Mouse (Mus musculus) G1E (cell line): ENCODE measurements around the gene Plekhm2. TPM values are rescaled to one million over a fixed set of nuclear protein-coding genes. Genes with fewer than 3 reads are reported as not detected.

ENCODE experiments used
- ATAC-seq: 2 replicates; pipeline ENCODE4 v1.8.0; 2016; ENCODE audit warnings: mild to moderate bottlenecking; ENCODE audit not compliant: insufficient number of reproducible peaks, poor library complexity, low FRiP score, severe bottlenecking; ENCODE audit errors: extremely low read depth
- DNase-seq: peaks from one replicate; pipeline ENCODE4 v3.0.0; 2012; ENCODE audit warnings: low spot score
- H3K27me3 ChIP-seq: 2 replicates; pipeline ENCODE4 v1.6.1; 2012; ENCODE audit warnings: mild to moderate bottlenecking, low read length, inconsistent platforms; ENCODE audit not compliant: insufficient read depth
- H3K36me3 ChIP-seq: replicated peaks from 2 replicates; pipeline ENCODE3; 2012; ENCODE audit warnings: mild to moderate bottlenecking, inconsistent platforms
- H3K4me1 ChIP-seq: 2 replicates; pipeline ENCODE4 v1.6.1; 2012; ENCODE audit warnings: low read depth, low read length, inconsistent platforms, mixed read lengths; ENCODE audit not compliant: insufficient read depth
- H3K4me3 ChIP-seq: 2 replicates; pipeline ENCODE4 v1.5.1; 2012; ENCODE audit warnings: low read depth, mild to moderate bottlenecking, inconsistent platforms, low read length, moderate library complexity, mixed read lengths
- H3K9me3 ChIP-seq: replicated peaks from 2 replicates; pipeline ENCODE4 v1.6.1; 2012; ENCODE audit warnings: inconsistent platforms
- CTCF ChIP-seq: IDR thresholded peaks from 2 replicates; pipeline ENCODE4 v1.5.1; 2012; ENCODE audit warnings: low read depth, low read length, inconsistent platforms, mixed read lengths
- GATA1 ChIP-seq: IDR thresholded peaks from 2 replicates; pipeline ENCODE4 v1.6.1; 2012; ENCODE audit warnings: borderline replicate concordance, low read length, inconsistent platforms, mixed read lengths
- GATA2 ChIP-seq: IDR thresholded peaks from 2 replicates; pipeline ENCODE4 v1.6.1; 2012; ENCODE audit warnings: low read depth, low read length, inconsistent platforms, borderline replicate concordance
- POLR2AphosphoS5 ChIP-seq: IDR thresholded peaks from 2 replicates; pipeline ENCODE4 v1.6.1; 2012; ENCODE audit warnings: low read depth, low read length, inconsistent platforms; ENCODE audit not compliant: insufficient replicate concordance
- TAL1 ChIP-seq: conservative IDR thresholded peaks from 2 replicates; pipeline ENCODE4 v1.6.1; 2012; ENCODE audit warnings: low read depth, low read length, inconsistent platforms, mixed read lengths
- polyA plus RNA-seq: library from polyadenylated mRNA; stranded (reverse); fragments of >175 nt; gene quantifications from 2 replicates; pipeline ENCODE4 v1.2.3, GENCODE M21; 2012
- total RNA-seq, 2 experiments: library from RNA; stranded (forward) in 1 of 2; stranded (reverse) in 1 of 2; fragments of 200-1000 nt in 1 of 2; fragments of >200 nt in 1 of 2; fragmentation: Nextera tagmentation in 1 of 2; gene quantifications; 2 replicates each; pipeline ENCODE4 v1.2.3; 2014 to 2017

The Plekhm2 gene
- total and polyA plus RNA-seq, 3 experiments, result 8.3 to 29.0 (median 20.0) TPM

DNA sequence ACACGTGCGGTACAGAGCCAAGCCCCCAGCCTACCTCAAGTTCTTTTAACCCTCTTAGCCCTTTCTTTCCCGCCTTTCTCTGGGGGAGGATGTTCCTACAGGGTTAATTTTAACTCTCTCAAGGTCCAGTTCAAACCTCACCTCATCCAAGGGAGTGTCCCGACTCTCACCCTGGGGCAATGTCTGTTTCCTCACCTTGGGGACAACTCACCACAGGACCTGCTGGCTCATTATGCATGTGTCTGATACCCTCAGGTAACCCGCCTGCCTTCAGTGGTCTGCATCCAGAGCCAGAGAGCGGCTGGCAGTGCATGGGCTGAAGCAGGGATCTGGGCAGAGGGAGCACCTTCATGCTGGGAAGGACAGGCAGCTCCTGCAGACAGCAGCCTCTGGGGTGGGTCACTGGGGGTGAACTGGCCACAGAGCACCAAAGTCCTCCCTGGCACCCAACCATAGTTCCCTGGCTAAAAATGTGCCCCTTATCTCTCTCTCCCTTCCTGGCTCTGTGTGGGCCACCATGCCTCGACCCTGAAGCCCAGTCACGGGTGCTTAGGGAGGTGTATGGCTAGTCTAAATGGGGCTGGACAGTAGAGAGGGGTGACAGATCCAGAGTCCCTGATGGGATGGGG is 67.9 kb downstream of the Plekhm2 start:
- H3K27me3 ChIP-seq, result peaks cover 59% of the 10 kb centered on the region
- TF ChIP-seq GATA2, result no peak
- no peak for TF ChIP-seq GATA1
- TF ChIP-seq CTCF, result no peak
- no peak for TF ChIP-seq TAL1
- TF ChIP-seq POLR2AphosphoS5, result no peak
- DNase-seq (no peak), ATAC-seq (no peak)
- no peaks in the 10 kb centered on the region for H3K4me1 ChIP-seq
- no peaks in the 10 kb centered on the region for H3K36me3 ChIP-seq
- H3K9me3 ChIP-seq, result no peaks in the 10 kb centered on the region
- H3K4me3 ChIP-seq, result no peak overlapping the region

DNA sequence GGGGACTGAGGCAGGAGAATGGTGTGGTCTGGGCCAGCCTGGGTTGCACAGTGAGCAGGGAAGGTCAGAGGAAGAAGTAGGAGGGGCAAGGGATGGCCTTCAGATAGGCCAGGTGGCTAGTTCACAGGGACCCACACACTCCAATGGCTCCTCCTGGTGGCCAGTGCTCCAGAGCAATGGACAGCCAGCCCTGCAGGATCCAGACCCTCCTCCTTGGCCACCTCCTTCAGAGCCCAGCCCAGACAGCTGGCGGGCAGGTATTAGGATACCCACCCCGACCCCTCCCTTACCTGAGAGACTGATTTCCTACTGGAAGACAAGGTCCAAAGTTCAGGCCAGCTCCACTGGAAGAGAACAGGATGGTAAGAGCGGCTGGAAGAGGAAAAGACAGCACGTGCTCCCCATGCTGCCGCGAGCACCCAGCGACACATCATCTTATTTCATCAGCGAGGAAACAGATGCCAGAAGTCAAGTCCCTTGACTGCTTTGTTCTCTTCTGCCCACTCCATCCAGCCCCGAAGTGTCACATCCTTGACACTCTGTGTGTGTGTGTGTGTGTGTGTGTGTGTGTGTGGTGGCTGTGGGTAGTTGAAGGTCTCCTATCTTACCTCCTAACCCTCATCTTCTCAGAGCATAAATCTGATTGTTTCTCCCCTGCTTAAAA is 69.0 kb downstream of the Plekhm2 start:
- Histone ChIP-seq H3K36me3 (no peaks in the 10 kb centered on the region), H3K4me1 (no peaks in the 10 kb centered on the region), H3K4me3 (no peak overlapping the region), H3K27me3 (peaks cover 50% of the 10 kb centered on the region), H3K9me3 (no peaks in the 10 kb centered on the region)
- DNase-seq (no peak), ATAC-seq (no peak)
- TF ChIP-seq GATA1 (no peak), GATA2 (no peak), TAL1 (no peak), POLR2AphosphoS5 (no peak), CTCF (no peak)

DNA sequence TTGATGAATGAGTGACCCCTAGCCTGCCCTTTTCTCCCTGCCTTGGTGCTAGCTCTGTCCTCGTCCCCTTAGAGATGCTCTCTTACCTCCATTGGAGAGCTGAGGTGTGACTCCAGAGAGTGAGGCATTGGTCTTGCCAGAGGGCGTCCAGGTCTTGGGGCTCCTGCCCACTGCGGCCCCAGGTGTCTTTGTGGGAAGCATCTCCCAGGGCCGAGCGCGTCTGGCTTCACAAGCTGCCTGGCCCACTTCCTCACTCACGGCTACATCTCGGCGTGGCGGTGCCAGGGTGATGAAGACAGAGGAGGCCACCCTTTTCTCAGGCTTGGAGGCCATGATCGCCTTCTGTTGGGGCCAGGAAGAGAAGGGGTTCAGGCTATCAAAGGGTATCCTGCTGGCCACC is 69.6 kb downstream of the Plekhm2 start:
- no peak overlapping the region for H3K4me3 ChIP-seq
- peaks cover 49% of the 10 kb centered on the region for H3K27me3 ChIP-seq
- no peaks in the 10 kb centered on the region for H3K36me3 ChIP-seq
- H3K4me1 ChIP-seq, result no peaks in the 10 kb centered on the region
- TF ChIP-seq GATA1, result no peak
- no peak for TF ChIP-seq POLR2AphosphoS5
- no peak for TF ChIP-seq CTCF
- TF ChIP-seq GATA2, result no peak
- no peak for TF ChIP-seq TAL1
- H3K9me3 ChIP-seq, result no peaks in the 10 kb centered on the region
- DNase-seq (no peak), ATAC-seq (no peak)

DNA sequence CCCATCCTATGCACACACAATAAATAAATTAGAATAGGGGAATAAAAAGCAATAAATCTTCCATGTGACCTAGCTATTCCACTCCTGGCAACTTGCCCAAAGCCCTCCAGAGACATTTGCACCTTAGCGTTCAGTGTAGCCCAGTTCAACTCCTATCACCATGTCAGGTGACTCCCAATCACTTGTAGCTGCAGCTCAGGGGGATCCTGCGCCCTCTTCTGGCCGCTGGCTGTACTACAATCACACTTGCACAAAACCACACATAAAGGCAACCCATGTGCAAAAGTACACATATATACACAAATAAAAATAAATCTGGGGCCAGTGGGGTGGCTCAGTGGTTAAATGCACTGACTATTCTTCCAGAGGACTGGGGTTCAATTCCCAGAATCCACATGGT is 73.2 kb downstream of the Plekhm2 start:
- ATAC-seq (no peak; the same call in 1 of the 2 replicates), DNase-seq (no peak)
- TF ChIP-seq GATA2 (no peak), POLR2AphosphoS5 (no peak), CTCF (peak; percentile 78), TAL1 (no peak), GATA1 (no peak)
- H3K27me3 ChIP-seq, result peaks cover 23% of the 10 kb centered on the region
- H3K4me1 ChIP-seq, result peaks cover 9% of the 10 kb centered on the region
- no peaks in the 10 kb centered on the region for H3K9me3 ChIP-seq
- no peaks in the 10 kb centered on the region for H3K36me3 ChIP-seq
- H3K4me3 ChIP-seq, result no peak overlapping the region

DNA sequence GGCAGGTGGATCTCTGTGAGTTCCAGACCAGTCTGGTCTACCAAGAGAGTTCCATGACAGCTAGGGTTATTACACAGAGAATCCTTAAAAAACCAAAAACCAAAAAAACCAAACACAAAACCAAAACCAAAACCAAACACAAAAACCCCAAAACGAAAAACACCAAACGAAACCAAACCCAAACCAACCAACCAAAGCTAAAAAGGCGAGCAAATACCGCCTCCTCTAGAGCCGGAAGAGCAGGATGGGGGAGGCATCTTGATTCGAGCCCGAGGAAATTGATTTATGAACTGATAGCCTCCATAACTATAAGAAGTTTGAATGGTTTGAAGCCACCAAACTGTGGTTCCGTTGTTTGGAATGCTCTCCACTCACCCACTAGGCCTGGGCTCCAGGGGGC is 80.8 kb downstream of the Plekhm2 start:
- Histone ChIP-seq H3K36me3 (no peaks in the 10 kb centered on the region), H3K4me1 (peaks cover 9% of the 10 kb centered on the region), H3K9me3 (no peaks in the 10 kb centered on the region), H3K27me3 (peaks cover 21% of the 10 kb centered on the region; the same call in 1 of the 2 replicates), H3K4me3 (no peak overlapping the region)
- TF ChIP-seq CTCF, result no peak
- no peak for TF ChIP-seq GATA2
- no peak for TF ChIP-seq TAL1
- TF ChIP-seq POLR2AphosphoS5, result no peak
- TF ChIP-seq GATA1, result no peak
- ATAC-seq (no peak), DNase-seq (no peak)

DNA sequence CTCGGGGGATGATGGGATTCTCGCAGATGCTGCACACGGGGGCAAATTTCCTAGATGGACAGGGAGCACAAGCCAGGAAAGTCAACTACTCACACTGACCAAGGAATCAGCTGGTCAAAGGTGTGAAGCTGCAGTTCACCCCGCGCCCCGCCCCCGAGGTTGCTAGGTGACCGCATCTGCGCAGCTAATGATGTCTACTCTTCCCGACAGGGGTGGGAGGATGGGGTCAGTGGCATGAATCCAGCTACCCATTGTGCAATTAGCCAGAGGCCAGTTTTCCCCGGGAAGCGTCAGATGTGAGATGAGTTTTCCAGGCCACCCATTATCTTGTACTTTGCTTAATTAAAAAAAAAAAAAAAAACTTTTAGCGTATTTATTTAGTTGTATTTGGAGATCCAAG is 83.6 kb downstream of the Plekhm2 start:
- H3K36me3 ChIP-seq, result no peaks in the 10 kb centered on the region

DNA sequence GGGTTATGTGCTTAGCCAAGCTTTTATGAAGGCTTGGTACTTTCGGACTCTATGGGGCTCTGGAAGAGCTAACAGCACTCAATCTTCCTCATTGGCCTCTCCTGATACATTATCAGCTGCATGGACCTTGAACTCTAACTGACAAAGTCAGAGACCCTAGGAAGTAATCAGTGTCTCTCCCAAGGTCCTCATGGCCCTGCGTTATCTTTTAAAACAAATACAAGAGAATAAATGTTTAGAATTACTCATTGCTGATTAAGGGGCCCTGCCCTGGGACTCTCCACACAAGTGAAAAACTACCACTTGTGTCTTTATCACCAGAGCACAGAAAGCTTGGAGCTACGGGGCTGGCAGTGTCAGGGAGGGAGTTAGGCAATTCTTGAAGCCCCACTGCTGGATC is 85.9 kb downstream of the Plekhm2 start:
- no peak for DNase-seq

More for the DNA sequence above, 83.6 kb downstream of the Plekhm2 start:
- ATAC-seq, result no peak
- DNase-seq, result no peak
- no peaks in the 10 kb centered on the region for H3K9me3 ChIP-seq
- peak overlapping the region; percentile 12; the same call in 1 of the 2 replicates for H3K4me3 ChIP-seq
- peaks cover 22% of the 10 kb centered on the region; the same call in 1 of the 2 replicates for H3K27me3 ChIP-seq
- no peak for TF ChIP-seq TAL1
- no peak for TF ChIP-seq CTCF
- TF ChIP-seq GATA2, result no peak
- TF ChIP-seq GATA1, result no peak
- no peak for TF ChIP-seq POLR2AphosphoS5
- H3K4me1 ChIP-seq, result no peaks in the 10 kb centered on the region

More for the DNA sequence above, 85.9 kb downstream of the Plekhm2 start:
- Histone ChIP-seq H3K9me3 (no peaks in the 10 kb centered on the region), H3K4me3 (no peak overlapping the region), H3K4me1 (no peaks in the 10 kb centered on the region), H3K27me3 (peaks cover 18% of the 10 kb centered on the region), H3K36me3 (no peaks in the 10 kb centered on the region)
- peak; percentile 68 for ATAC-seq
- no peak for TF ChIP-seq TAL1
